Mouse (Mus musculus) cerebellum, adult 2 months (tissue): Measurements from ENCODE around the gene Pithd1. TPM values are rescaled to one million over a fixed set of nuclear protein-coding genes. Genes with fewer than 3 reads are reported as not detected.
"Not testable (repeated sequence)": the region's sequence is repeated elsewhere in the genome, so short reads cannot be mapped to it uniquely, and the experiment has no call there.

ENCODE experiments used
- DNase-seq, 2 experiments: peaks; one replicate each; pipeline ENCODE4 v3.0.0; 2021
- H3K27ac ChIP-seq: fragments of 200-500 bp; 2 replicates; pipeline ENCODE4 v1.5.1; 2012; ENCODE audit warnings: low read length, control low read depth, inconsistent platforms; ENCODE audit not compliant: insufficient read depth
- H3K27me3 ChIP-seq: fragments of 200-500 bp; 2 replicates; pipeline ENCODE4 v1.6.1; 2012; ENCODE audit warnings: inconsistent platforms, mild to moderate bottlenecking, low read length, moderate library complexity; ENCODE audit not compliant: control insufficient read depth, insufficient read depth
- H3K4me1 ChIP-seq: fragments of 200-500 bp; 2 replicates; pipeline ENCODE4 v1.6.1; 2011; ENCODE audit warnings: low read length; ENCODE audit not compliant: control insufficient read depth, insufficient read depth
- H3K4me3 ChIP-seq: fragments of 200-500 bp; replicated peaks from 2 replicates; pipeline ENCODE3; 2011; ENCODE audit warnings: mild to moderate bottlenecking, low read depth, low read length, control low read depth; ENCODE audit not compliant: insufficient read depth
- CTCF ChIP-seq: fragments of 200-500 bp; IDR thresholded peaks from 2 replicates; pipeline ENCODE4 v1.5.1; 2011; ENCODE audit warnings: low read depth, mild to moderate bottlenecking, control low read depth, low read length, moderate library complexity, borderline replicate concordance; ENCODE audit not compliant: insufficient read depth
- POLR2A ChIP-seq: fragments of 200-500 bp; IDR thresholded peaks from 2 replicates; pipeline ENCODE4 v1.6.1; 2011; ENCODE audit warnings: low read length, control low read depth, borderline replicate concordance; ENCODE audit not compliant: insufficient read depth
- WGBS: fragments of 180-500 bp; shearing (Covaris S2); methylation state at CpG from one replicate; pipeline ENCODE4 v1.1.7; 2018; 5-methylcytosine and 5-hydroxymethylcytosine counted together
- polyA plus RNA-seq: library from polyadenylated mRNA; depleted of rRNA; stranded (reverse); fragments of >200 nt; gene quantifications from 2 replicates; pipeline ENCODE4 v1.2.3, GENCODE M21; 2012

The Pithd1 gene
- polyA plus RNA-seq, 1 experiment: 130 TPM

GRCm38 (mm10) chr4:135984556-135984955 is 2.5 kb downstream of the Pithd1 start:
- TF ChIP-seq CTCF (no peak), POLR2A (no peak)
- DNase-seq: no peak
- WGBS: 82% methylated on average over 5 of the region's 5 CpGs
- H3K4me3 ChIP-seq: no peak overlapping the region
- H3K27ac ChIP-seq: no peak overlapping the region
- no peaks in the 10 kb centered on the region for H3K27me3 ChIP-seq
- peaks cover 10% of the 10 kb centered on the region for H3K4me1 ChIP-seq

GRCm38 (mm10) chr4:135981524-135982063 is 5.5 kb downstream of the Pithd1 start:
- no peak for TF ChIP-seq POLR2A
- TF ChIP-seq CTCF: peak; percentile 39; the same call in 1 of the 2 replicates
- 5% methylated on average over 7 of the region's 7 CpGs for WGBS
- peak in 1 of 2 experiments; percentile 65 for DNase-seq

GRCm38 (mm10) chr4:135980223-135980622 is 6.8 kb downstream of the Pithd1 start:
- H3K4me3 ChIP-seq, DNase-seq, H3K27me3 ChIP-seq, H3K4me1 ChIP-seq, H3K27ac ChIP-seq: not testable (repeated sequence)
- WGBS: 93% methylated on average over 5 of the region's 5 CpGs

More at GRCm38 (mm10) chr4:135981524-135982063, 5.5 kb downstream of the Pithd1 start:
- Histone ChIP-seq H3K4me1 (peaks cover 10% of the 10 kb centered on the region), H3K4me3 (no peak overlapping the region), H3K27ac (no peak overlapping the region), H3K27me3 (no peaks in the 10 kb centered on the region)

DNA sequence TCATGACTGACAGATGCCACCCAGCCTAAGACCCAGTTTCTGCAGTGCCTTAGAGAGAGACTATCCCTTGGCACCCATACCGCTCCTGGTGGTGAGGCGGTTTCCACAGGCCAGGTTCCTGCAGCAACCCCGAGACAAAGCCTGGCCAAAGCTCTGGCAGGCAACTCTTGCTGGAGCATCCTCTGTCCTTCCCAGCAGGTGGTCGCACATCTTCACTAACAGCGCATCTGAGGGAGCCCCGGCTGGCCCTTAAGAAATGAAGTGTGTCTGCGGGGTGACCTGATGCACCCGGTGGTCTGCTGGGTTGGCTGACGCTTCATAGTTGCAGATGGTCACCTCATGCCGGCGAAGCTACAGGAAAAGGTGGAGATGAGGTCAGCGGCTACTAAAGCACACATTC is 10.9 kb downstream of the Pithd1 start:
- WGBS: 74% methylated on average over 12 of the region's 12 CpGs
- H3K27me3 ChIP-seq: no peaks in the 10 kb centered on the region
- peak in 1 of 2 experiments; percentile 15 for DNase-seq

DNA sequence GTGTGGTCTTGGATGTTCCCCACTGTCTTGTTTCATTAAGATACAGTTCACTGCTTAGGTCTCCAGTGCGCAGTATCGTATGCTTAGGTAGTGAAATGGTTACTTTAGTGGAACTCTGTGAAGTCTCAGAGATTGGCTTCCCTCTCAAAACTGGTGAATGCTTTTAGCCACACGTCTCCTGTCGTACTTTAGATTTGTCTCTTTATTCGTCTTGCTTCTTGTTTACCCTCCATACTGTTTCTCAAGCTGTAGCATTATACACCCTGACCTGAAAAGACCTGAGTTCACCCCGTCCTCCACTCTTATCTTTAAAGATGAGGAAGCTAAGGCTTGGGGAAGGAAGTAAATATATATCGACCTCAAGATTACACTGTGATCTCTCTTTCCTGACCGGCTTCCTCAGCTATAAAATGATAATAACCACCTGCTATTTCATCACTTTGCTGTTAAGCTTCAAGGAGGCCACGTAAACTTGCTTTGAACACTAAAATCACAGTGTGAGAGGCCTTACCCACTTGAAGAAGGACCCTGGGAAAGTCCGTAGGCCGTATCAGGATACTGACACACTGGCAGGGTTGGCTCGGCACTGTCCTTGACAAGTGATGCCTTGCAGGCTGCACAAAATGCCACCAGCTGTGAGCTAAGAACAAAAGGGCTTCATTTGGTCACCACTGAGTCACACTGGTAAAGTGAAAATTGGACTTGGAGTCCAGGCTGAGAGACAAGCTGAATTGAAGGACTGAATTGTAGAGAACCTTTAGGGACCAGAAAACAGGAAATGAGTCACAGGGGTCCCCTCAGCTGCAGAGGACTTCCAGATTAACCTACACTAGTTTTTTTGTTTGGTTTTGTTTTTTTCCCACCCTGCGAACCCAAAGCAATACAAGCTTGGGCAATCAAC is 13.9 kb downstream of the Pithd1 start:
- 60% methylated on average over 13 of the region's 13 CpGs for WGBS
- no peak for TF ChIP-seq POLR2A
- no peak for TF ChIP-seq CTCF
- peak in 1 of 2 experiments; percentile 11 for DNase-seq
- Histone ChIP-seq H3K4me1 (peaks cover 4% of the 10 kb centered on the region), H3K4me3 (peak overlapping the region; percentile 91), H3K27ac (peak overlapping the region; percentile 48; the same call in 1 of the 2 replicates), H3K27me3 (no peaks in the 10 kb centered on the region)

More for the DNA sequence above, 10.9 kb downstream of the Pithd1 start:
- peaks cover 8% of the 10 kb centered on the region for H3K4me1 ChIP-seq
- no peak for TF ChIP-seq POLR2A
- TF ChIP-seq CTCF: no peak
- no peak overlapping the region for H3K27ac ChIP-seq
- no peak overlapping the region for H3K4me3 ChIP-seq

DNA sequence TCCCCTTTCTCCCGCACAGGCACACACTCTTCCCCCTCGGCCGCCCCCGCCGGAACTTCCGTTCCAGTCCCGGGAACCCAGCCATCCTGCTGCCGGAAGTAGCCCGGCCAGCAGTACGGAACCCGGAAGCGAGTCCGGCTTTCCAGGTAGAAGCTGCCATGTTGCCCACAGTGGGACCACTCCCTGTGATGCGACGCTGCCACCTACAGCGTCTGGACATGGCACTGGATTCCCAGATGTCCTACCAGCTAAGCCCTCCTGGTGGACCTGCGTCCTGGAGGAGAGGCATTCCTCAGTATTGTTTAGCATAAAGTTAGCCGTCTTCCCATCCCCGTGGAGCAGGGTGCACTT is 14.5 kb downstream of the Pithd1 start, which contains the start of gene Lypla2:
TSS of gene Lypla2 (minus strand) at position 71 of the 351 bp plus-strand sequence.
- H3K4me3 ChIP-seq: peak within 1 kb of the TSS; percentile 91
- DNase-seq: peak; percentile 90 to 91
- H3K27ac ChIP-seq: peak within 1 kb of the TSS; percentile 48
- under 1% methylated on average over 19 of the region's 19 CpGs for WGBS
- peaks cover 4% of the 10 kb centered on the region for H3K4me1 ChIP-seq
- no peaks in the 10 kb centered on the region for H3K27me3 ChIP-seq
- TF ChIP-seq CTCF (no peak), POLR2A (peak; percentile 88)

GRCm38 (mm10) chr4:135971805-135972555 is 15.1 kb downstream of the Pithd1 start:
- Histone ChIP-seq H3K4me1 (peaks cover 4% of the 10 kb centered on the region), H3K27ac (0 out of 2 replicates have a peak overlapping the region, but pooled peaks have one; percentile 27), H3K4me3 (peak overlapping the region; percentile 91), H3K27me3 (no peaks in the 10 kb centered on the region)
- WGBS: 2% methylated on average over 33 of the region's 35 CpGs
- no peak for TF ChIP-seq POLR2A
- TF ChIP-seq CTCF: no peak
- peak in 1 of 2 experiments; percentile 33 for DNase-seq

GRCm38 (mm10) chr4:135970585-135970984 is 16.5 kb downstream of the Pithd1 start:
- Histone ChIP-seq H3K27ac (no peak overlapping the region), H3K4me1 (peaks cover 4% of the 10 kb centered on the region), H3K4me3 (no peak overlapping the region), H3K27me3 (no peaks in the 10 kb centered on the region)
- no peak for TF ChIP-seq POLR2A
- no peak for TF ChIP-seq CTCF
- DNase-seq: no peak
- WGBS: 75% methylated on average over 11 of the region's 11 CpGs
